Mouse (Mus musculus) forebrain, embryonic 12.5 days (tissue): ENCODE data around the gene Hunk. TPM values are rescaled to one million over a fixed set of nuclear protein-coding genes. Genes with fewer than 3 reads are reported as not detected.

Source experiments
- ATAC-seq: fragments of 200-750 bp; cut with Nextera tagmentation; 2 replicates; pipeline ENCODE4 v1.8.0; 2017; ENCODE audit warnings: moderate TSS enrichment; ENCODE audit not compliant: low FRiP score
- H3K27ac ChIP-seq: fragments of 300-500 bp; sonication (generic); 2 replicates; pipeline ENCODE4 v1.5.1; 2016; ENCODE audit warnings: mild to moderate bottlenecking
- H3K27me3 ChIP-seq: fragments of 300-500 bp; sonication (generic); 2 replicates; pipeline ENCODE4 v1.6.1; 2016; ENCODE audit warnings: mild to moderate bottlenecking
- H3K36me3 ChIP-seq: fragments of 300-500 bp; sonication (generic); replicated peaks from 2 replicates; pipeline ENCODE4 v1.6.1; 2016; ENCODE audit warnings: mild to moderate bottlenecking
- H3K4me1 ChIP-seq: fragments of 300-500 bp; sonication (generic); 2 replicates; pipeline ENCODE4 v1.6.1; 2016
- H3K4me2 ChIP-seq: fragments of 300-500 bp; sonication (generic); 2 replicates; pipeline ENCODE4 v1.6.1; 2016; ENCODE audit warnings: mild to moderate bottlenecking, moderate library complexity
- H3K4me3 ChIP-seq: fragments of 300-500 bp; sonication (generic); replicated peaks from 2 replicates; pipeline ENCODE4 v1.5.1; 2016; ENCODE audit warnings: mild to moderate bottlenecking
- H3K9ac ChIP-seq: fragments of 300-500 bp; sonication (generic); 2 replicates; pipeline ENCODE4 v1.6.1; 2016; ENCODE audit warnings: mild to moderate bottlenecking
- H3K9me3 ChIP-seq: fragments of 300-500 bp; sonication (generic); 2 replicates; pipeline ENCODE4 v1.6.1; 2016
- WGBS: fragments of 180-500 bp; shearing (Covaris S2); methylation state at CpG from one replicate; pipeline ENCODE4 v1.1.7; 2016; 5-methylcytosine and 5-hydroxymethylcytosine counted together
- polyA plus RNA-seq: library from polyadenylated mRNA; unstranded; fragments of >200 nt; fragmentation: Nextera tagmentation; extraction: Ambion mirVana; gene quantifications from 2 replicates; pipeline ENCODE4 v1.2.1, GENCODE M21; 2016

The Hunk gene
- polyA plus RNA-seq, 1 experiment from 2014 or later: 17.9 TPM

DNA sequence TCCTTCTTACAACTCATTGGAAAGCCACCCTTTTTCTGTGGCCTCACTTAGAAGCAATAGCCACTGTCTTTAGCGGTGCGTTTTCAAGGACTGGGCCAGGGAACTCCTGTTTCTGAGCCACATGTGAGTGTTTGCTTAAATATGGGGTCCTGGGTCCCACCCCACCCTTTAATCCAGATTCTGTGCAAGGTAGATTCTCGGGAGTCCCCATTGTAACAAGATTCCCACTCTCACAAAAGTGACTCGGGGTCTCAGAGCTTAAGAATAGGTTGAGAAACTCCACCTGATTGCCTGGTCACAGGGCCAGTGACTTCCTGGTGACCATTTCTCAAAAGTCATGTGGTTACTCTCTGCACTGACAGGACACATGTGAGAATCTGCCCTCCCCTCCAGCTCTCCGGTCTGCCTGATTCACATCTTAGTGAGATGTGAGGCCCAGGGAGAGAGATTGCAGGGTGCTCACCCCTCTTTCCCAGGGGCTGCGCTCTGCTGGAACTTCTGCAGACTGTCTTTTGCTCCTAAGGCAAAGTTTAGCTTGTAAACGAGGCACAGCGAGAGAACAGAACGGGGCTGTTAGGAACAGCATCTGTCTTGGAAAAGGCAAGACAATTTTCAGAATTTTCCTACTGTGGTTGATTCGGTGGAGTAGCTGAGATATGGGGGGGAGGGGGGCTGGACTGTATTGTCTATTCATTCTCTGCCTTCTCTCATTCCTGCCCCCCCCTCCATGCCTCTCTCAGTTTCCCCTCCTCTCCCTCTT lies 135.6 kb downstream of the Hunk start:
- peaks cover 24% of the 10 kb centered on the region for H3K4me1 ChIP-seq
- peak overlapping the region; percentile 6 for H3K4me2 ChIP-seq
- H3K4me3 ChIP-seq: no peak overlapping the region
- peak; percentile 2; the same call in 1 of the 2 replicates for ATAC-seq
- 0 out of 2 replicates have a peak overlapping the region, but pooled peaks have one; percentile 9 for H3K9ac ChIP-seq
- WGBS: 7% methylated on average over 10 of the region's 10 CpGs
- H3K27me3 ChIP-seq: no peaks in the 10 kb centered on the region
- no peaks in the 10 kb centered on the region for H3K36me3 ChIP-seq
- no peaks in the 10 kb centered on the region for H3K9me3 ChIP-seq
- H3K27ac ChIP-seq: peak overlapping the region; percentile 51

DNA sequence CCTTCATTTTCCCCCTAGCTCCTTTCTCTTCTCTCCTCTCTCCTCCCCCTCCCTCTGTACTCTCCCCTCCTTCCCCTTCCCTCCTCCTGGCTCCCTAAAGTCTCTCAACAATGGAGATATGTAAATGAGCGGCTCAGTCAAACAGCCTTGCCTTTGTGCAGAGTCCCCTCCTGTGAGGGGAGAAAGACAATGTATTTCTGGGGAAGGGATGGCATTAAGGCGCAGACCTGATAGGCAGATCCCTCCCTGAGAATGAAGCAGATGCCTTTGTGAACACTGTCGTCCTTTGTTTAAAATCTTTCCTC lies 136.1 kb downstream of the Hunk start:
- Histone ChIP-seq H3K27me3 (no peaks in the 10 kb centered on the region), H3K9ac (0 out of 2 replicates have a peak overlapping the region, but pooled peaks have one; percentile 9), H3K36me3 (no peaks in the 10 kb centered on the region), H3K4me3 (no peak overlapping the region), H3K9me3 (no peaks in the 10 kb centered on the region), H3K27ac (peak overlapping the region; percentile 51), H3K4me2 (peak overlapping the region; percentile 6), H3K4me1 (peaks cover 24% of the 10 kb centered on the region)
- 5% methylated on average over 3 of the region's 3 CpGs for WGBS
- peak; percentile 89 for ATAC-seq

DNA sequence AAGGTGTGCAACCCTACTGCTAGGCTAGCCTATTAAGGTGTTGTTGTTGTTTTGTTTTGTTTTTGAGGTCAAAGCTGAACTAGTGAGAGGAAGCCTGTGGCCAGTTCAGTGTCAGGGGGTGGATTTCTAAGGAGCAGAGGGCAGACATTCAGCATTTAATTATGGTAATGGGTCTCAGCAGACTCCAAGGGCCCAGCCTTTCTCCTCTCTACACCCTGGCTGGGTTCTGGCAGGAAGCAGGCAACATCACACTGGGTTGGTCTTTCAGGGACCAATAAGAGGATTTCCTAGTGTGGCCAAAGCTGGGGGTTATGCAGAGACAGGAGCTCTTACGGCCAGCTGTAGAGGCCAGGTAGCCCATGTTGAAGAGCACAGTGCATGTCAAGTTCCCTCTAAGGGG lies 136.8 kb downstream of the Hunk start:
- peaks cover 24% of the 10 kb centered on the region for H3K4me1 ChIP-seq
- no peak overlapping the region for H3K9ac ChIP-seq
- 48% methylated on average over 1 of the region's 1 CpGs for WGBS
- no peak overlapping the region for H3K4me2 ChIP-seq
- no peaks in the 10 kb centered on the region for H3K27me3 ChIP-seq
- no peaks in the 10 kb centered on the region for H3K36me3 ChIP-seq
- H3K4me3 ChIP-seq: no peak overlapping the region
- no peaks in the 10 kb centered on the region for H3K9me3 ChIP-seq
- H3K27ac ChIP-seq: peak overlapping the region; percentile 42; the same call in 1 of the 2 replicates
- no peak for ATAC-seq

DNA sequence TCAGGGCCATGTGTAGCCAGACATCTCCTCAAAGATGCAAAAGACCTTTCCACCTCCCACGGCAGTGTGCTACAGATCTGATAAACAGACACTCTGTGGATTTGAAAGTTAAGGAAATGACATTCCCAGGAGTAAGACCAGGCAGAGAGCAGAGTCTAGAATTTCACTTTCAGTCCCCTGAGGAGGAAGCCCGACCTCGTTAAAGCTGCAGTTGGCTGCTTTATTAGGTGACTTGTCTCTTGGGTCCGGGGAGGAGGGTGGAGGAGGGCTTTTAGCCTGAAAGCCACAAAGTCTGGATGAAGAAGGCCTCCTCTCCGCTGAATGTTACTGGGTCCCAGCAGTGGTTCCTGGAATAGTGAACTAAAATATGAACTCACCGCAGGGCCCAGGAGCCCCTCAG lies 137.6 kb downstream of the Hunk start:
- H3K27me3 ChIP-seq: no peaks in the 10 kb centered on the region
- whole genome bisulfite sequencing: 40% methylated on average over 6 of the region's 6 CpGs
- H3K9me3 ChIP-seq: no peaks in the 10 kb centered on the region
- no peak overlapping the region for H3K4me2 ChIP-seq
- no peak overlapping the region for H3K27ac ChIP-seq
- H3K36me3 ChIP-seq: no peaks in the 10 kb centered on the region
- H3K4me1 ChIP-seq: peaks cover 24% of the 10 kb centered on the region
- ATAC-seq: no peak
- H3K4me3 ChIP-seq: no peak overlapping the region
- H3K9ac ChIP-seq: no peak overlapping the region

GRCm38 (mm10) chr16:90523894-90524293 lies 138.1 kb downstream of the Hunk start:
- peaks cover 24% of the 10 kb centered on the region for H3K4me1 ChIP-seq
- H3K4me3 ChIP-seq: no peak overlapping the region
- 95% methylated on average over 18 of the region's 18 CpGs for WGBS
- H3K4me2 ChIP-seq: no peak overlapping the region
- no peak overlapping the region for H3K27ac ChIP-seq
- H3K27me3 ChIP-seq: no peaks in the 10 kb centered on the region
- no peak for ATAC-seq
- H3K9me3 ChIP-seq: no peaks in the 10 kb centered on the region
- H3K36me3 ChIP-seq: no peaks in the 10 kb centered on the region
- no peak overlapping the region for H3K9ac ChIP-seq

DNA sequence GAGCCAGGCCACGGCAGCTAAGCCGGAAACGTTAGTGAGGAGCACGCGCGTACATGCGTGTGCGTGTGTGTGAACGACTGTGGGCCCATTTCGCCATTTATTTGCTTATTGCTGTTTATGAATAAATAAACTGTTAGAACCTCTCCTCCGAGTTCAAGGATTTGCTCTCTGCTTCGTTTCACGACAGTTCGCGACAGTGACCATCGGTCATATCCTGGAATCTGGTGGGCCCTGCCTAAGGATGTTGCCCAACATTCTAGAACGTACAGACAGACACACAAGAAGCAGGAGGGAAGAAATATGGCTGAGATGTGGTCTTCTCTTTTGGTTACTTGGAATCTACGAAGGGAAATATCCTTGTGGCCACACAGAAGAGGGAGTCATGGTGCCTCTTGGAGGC lies 138.6 kb downstream of the Hunk start:
- no peaks in the 10 kb centered on the region for H3K36me3 ChIP-seq
- 96% methylated on average over 18 of the region's 18 CpGs for WGBS
- H3K27ac ChIP-seq: no peak overlapping the region
- H3K4me1 ChIP-seq: peaks cover 24% of the 10 kb centered on the region
- H3K9ac ChIP-seq: no peak overlapping the region
- no peaks in the 10 kb centered on the region for H3K27me3 ChIP-seq
- no peak for ATAC-seq
- no peak overlapping the region for H3K4me2 ChIP-seq
- no peaks in the 10 kb centered on the region for H3K9me3 ChIP-seq
- no peak overlapping the region for H3K4me3 ChIP-seq

DNA sequence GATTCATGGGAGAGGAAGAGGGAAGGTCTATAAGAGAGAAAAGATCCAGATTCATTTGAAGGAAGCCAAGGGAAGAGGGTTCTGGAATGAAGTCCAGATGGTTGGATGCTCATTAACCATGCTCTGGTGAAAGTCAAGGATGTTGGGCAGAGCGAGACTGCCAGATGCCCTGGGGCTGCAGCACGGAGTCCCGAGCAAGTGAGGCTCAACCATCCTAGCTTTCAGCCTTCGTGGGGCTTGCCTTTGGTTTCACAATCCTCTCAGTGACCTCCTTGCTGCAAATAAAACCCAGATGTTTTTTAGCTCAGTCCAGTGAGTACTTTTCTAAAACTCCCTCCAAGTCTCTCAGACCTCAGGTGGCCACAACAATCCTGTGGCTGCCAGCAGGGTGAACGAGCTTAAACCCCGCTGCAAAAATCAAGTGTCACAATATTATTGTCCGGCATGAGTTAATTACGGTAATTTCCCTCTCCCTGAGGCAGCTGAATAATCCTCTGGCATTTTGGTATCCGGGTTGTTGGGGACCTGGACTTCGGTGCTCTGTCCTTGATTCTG lies 147.4 kb downstream of the Hunk start:
- H3K9ac ChIP-seq: no peak overlapping the region
- H3K27ac ChIP-seq: no peak overlapping the region
- H3K4me1 ChIP-seq: no peaks in the 10 kb centered on the region
- 0 out of 2 replicates have a peak, but pooled peaks cover 3% of the 10 kb centered on the region for H3K9me3 ChIP-seq
- no peak overlapping the region for H3K4me2 ChIP-seq
- no peaks in the 10 kb centered on the region for H3K36me3 ChIP-seq
- no peaks in the 10 kb centered on the region for H3K27me3 ChIP-seq
- no peak overlapping the region for H3K4me3 ChIP-seq
- ATAC-seq: no peak
- 50% methylated on average over 10 of the region's 10 CpGs for WGBS

DNA sequence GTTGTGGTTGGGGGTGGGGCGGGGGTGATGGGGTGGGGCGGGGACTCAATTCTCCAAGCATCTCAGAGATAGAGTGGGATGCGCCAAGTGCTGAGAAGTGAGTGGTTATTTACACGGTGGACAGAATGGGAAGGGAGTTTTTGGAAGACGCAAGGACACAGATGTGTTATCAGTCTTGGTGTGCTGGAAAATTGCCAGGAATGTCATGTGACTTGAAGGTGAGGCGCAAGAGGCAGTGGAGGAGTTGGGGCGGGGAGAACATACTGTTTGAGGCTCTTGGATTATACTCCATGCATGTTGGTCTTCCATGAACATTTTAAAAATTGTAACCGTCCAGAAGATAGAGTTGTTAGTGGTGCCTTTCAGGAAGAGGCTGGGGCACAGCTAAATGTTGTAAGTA lies 148.8 kb downstream of the Hunk start:
- 91% methylated on average over 8 of the region's 8 CpGs for WGBS
- Histone ChIP-seq H3K4me2 (no peak overlapping the region), H3K9me3 (0 out of 2 replicates have a peak, but pooled peaks cover 3% of the 10 kb centered on the region), H3K27me3 (no peaks in the 10 kb centered on the region), H3K9ac (no peak overlapping the region), H3K36me3 (no peaks in the 10 kb centered on the region), H3K27ac (no peak overlapping the region), H3K4me1 (no peaks in the 10 kb centered on the region), H3K4me3 (no peak overlapping the region)
- no peak for ATAC-seq

DNA sequence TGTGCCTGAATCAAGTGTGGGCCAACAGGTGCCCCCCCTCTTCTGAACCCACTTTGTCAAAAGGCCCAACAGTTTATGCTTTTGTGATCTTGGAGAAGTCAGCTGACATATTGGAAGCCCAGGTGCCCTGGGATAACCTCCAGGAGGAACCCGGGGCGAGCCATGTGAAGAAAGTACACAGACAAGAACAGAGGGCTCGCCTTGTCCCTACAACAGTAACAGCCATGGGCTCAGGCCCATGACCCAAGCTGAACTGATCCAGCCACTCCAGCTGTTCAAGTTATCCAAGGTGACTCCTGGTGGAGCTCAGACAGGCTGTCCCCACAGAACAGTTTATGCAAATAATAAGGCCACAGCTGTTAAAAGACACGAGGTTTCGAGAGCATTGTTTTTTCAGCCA lies 153.1 kb downstream of the Hunk start:
- H3K9me3 ChIP-seq: 0 out of 2 replicates have a peak, but pooled peaks cover 3% of the 10 kb centered on the region
- 81% methylated on average over 5 of the region's 5 CpGs for whole genome bisulfite sequencing
- no peaks in the 10 kb centered on the region for H3K4me1 ChIP-seq
- no peak overlapping the region for H3K4me2 ChIP-seq
- H3K4me3 ChIP-seq: no peak overlapping the region
- no peaks in the 10 kb centered on the region for H3K36me3 ChIP-seq
- ATAC-seq: no peak
- no peak overlapping the region for H3K27ac ChIP-seq
- no peak overlapping the region for H3K9ac ChIP-seq
- H3K27me3 ChIP-seq: no peaks in the 10 kb centered on the region; the same call in 1 of the 2 replicates

DNA sequence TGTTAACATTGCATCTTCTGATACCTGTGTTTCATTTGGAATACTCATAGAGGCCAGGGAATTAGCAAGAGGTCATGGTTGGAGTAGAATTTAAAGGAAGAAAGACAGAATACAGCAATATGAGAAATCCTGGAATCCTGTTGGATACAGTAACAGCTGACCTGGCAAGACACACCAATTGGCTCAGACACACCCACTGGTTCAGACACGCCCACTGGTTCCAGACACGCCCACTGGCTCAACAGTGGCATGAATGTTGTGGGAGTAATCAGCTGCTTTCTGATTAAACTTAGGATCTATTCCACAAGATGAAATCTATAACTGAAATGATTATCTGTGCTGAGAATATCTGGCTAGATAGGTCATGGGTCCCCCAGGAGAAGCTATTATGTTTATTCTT lies 155.4 kb downstream of the Hunk start:
- no peak for ATAC-seq
- H3K9me3 ChIP-seq: 0 out of 2 replicates have a peak, but pooled peaks cover 3% of the 10 kb centered on the region
- H3K36me3 ChIP-seq: no peaks in the 10 kb centered on the region
- peaks cover 8% of the 10 kb centered on the region for H3K4me1 ChIP-seq
- H3K4me2 ChIP-seq: no peak overlapping the region
- WGBS: 85% methylated on average over 2 of the region's 2 CpGs
- peaks cover 3% of the 10 kb centered on the region; the same call in 1 of the 2 replicates for H3K27me3 ChIP-seq
- no peak overlapping the region for H3K9ac ChIP-seq
- H3K27ac ChIP-seq: no peak overlapping the region
- H3K4me3 ChIP-seq: no peak overlapping the region

DNA sequence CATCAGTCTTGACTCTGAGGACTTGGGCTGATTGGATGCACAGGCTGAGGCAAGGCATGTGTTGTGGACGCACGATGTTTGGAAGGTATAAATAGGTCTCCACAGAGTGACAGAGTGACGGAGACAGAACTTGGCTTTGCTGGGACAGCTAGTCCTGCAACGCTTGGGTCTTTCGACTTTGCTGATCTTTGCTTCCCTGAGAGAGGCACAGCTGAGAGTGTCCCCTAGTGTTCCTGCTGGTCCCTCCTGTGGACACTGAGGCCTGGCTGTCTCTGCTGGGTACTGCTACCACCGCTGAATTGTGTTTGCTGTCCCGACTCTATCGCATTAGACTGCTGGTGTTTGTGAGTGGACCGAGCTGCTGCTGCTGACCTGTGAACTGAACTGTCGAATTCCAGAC lies 156.6 kb downstream of the Hunk start:
- no peaks in the 10 kb centered on the region for H3K36me3 ChIP-seq
- no peak overlapping the region for H3K4me2 ChIP-seq
- peaks cover 3% of the 10 kb centered on the region; the same call in 1 of the 2 replicates for H3K27me3 ChIP-seq
- no peak overlapping the region for H3K4me3 ChIP-seq
- no peak overlapping the region for H3K27ac ChIP-seq
- H3K9ac ChIP-seq: no peak overlapping the region
- H3K9me3 ChIP-seq: no peaks in the 10 kb centered on the region
- ATAC-seq: no peak
- peaks cover 8% of the 10 kb centered on the region for H3K4me1 ChIP-seq
- 71% methylated on average over 10 of the region's 10 CpGs for WGBS

DNA sequence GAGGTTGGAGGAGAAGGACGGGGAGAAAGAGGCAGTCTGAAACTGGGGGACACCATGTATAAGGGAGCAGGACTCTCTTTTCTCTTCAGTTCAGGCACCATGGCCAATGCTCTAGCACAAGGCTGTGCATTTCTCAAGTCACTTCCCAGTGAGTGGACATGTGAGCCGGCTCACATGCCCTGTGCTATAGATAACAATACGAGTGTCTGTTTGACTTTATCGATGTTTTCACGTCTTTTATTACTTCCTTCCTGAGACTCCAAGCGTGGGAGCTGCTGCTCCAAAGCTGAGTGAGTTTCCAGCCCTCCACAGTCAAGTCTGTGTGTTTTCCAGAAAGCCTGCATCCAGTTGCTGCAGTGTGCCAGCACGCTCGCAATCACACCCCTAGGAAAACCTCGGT lies 158.4 kb downstream of the Hunk start:
- Histone ChIP-seq H3K4me2 (no peak overlapping the region), H3K27me3 (peaks cover 3% of the 10 kb centered on the region; the same call in 1 of the 2 replicates), H3K4me1 (peaks cover 15% of the 10 kb centered on the region), H3K27ac (no peak overlapping the region), H3K9me3 (no peaks in the 10 kb centered on the region), H3K36me3 (no peaks in the 10 kb centered on the region), H3K4me3 (no peak overlapping the region), H3K9ac (no peak overlapping the region)
- WGBS: 85% methylated on average over 9 of the region's 9 CpGs
- no peak for ATAC-seq

GRCm38 (mm10) chr16:90545509-90545908 lies 159.7 kb downstream of the Hunk start:
- no peak for ATAC-seq
- WGBS: 58% methylated on average over 3 of the region's 3 CpGs
- Histone ChIP-seq H3K36me3 (no peaks in the 10 kb centered on the region), H3K4me3 (no peak overlapping the region), H3K27me3 (peaks cover 3% of the 10 kb centered on the region; the same call in 1 of the 2 replicates), H3K9me3 (no peaks in the 10 kb centered on the region), H3K4me2 (no peak overlapping the region), H3K27ac (no peak overlapping the region), H3K9ac (no peak overlapping the region), H3K4me1 (peaks cover 15% of the 10 kb centered on the region)
